Mouse (Mus musculus) limb, embryonic 13.5 days (tissue): ENCODE measurements around the gene Serpini2. TPM values are rescaled to one million over a fixed set of nuclear protein-coding genes. Genes with fewer than 3 reads are reported as not detected.

Source experiments
- ATAC-seq: fragments of 200-750 bp; cut with Nextera tagmentation; 2 replicates; pipeline ENCODE4 v1.8.0; 2017; ENCODE audit warnings: low read depth, moderate number of reproducible peaks, moderate TSS enrichment; ENCODE audit not compliant: low FRiP score
- H3K27ac ChIP-seq: fragments of 300-500 bp; sonication (generic); 2 replicates; pipeline ENCODE4 v1.5.1; 2015; ENCODE audit warnings: inconsistent platforms, mild to moderate bottlenecking, moderate library complexity
- H3K27me3 ChIP-seq: fragments of 300-500 bp; sonication (generic); 2 replicates; pipeline ENCODE4 v1.6.1; 2015; ENCODE audit warnings: mild to moderate bottlenecking, inconsistent platforms
- H3K36me3 ChIP-seq: fragments of 300-500 bp; sonication (generic); 2 replicates; pipeline ENCODE4 v1.6.1; 2015; ENCODE audit warnings: inconsistent platforms, mild to moderate bottlenecking, moderate library complexity
- H3K4me1 ChIP-seq: fragments of 300-500 bp; sonication (generic); 2 replicates; pipeline ENCODE4 v1.6.1; 2015; ENCODE audit warnings: inconsistent platforms
- H3K4me2 ChIP-seq: fragments of 300-500 bp; sonication (generic); replicated peaks from 2 replicates; pipeline ENCODE4 v1.6.1; 2015; ENCODE audit warnings: inconsistent platforms, mild to moderate bottlenecking, moderate library complexity
- H3K4me3 ChIP-seq: fragments of 300-500 bp; sonication (generic); 2 replicates; pipeline ENCODE4 v1.5.1; 2015; ENCODE audit warnings: moderate library complexity, mild to moderate bottlenecking, inconsistent platforms
- H3K9ac ChIP-seq: fragments of 300-500 bp; sonication (generic); 2 replicates; pipeline ENCODE4 v1.6.1; 2015; ENCODE audit warnings: mild to moderate bottlenecking, inconsistent platforms
- H3K9me3 ChIP-seq: fragments of 300-500 bp; sonication (generic); 2 replicates; pipeline ENCODE4 v1.6.1; 2016; ENCODE audit warnings: inconsistent platforms
- WGBS: fragments of 180-500 bp; shearing (Covaris S2); methylation state at CpG from one replicate; pipeline ENCODE4 v1.1.7; 2015; 5-methylcytosine and 5-hydroxymethylcytosine counted together
- polyA plus RNA-seq: library from polyadenylated mRNA; unstranded; fragments of >200 nt; fragmentation: Nextera tagmentation; extraction: Ambion mirVana; gene quantifications from 2 replicates; pipeline ENCODE4 v1.2.1, GENCODE M21; 2015

The Serpini2 gene
- polyA plus RNA-seq, 1 experiment from 2014 or later, result not detected

GRCm38 (mm10) chr3:75259356-75259755, 10.5 kb downstream of the Serpini2 start:
- H3K4me2 ChIP-seq, result no peak overlapping the region
- H3K27ac ChIP-seq, result no peak overlapping the region
- no peaks in the 10 kb centered on the region for H3K9me3 ChIP-seq
- H3K9ac ChIP-seq, result no peak overlapping the region
- H3K4me1 ChIP-seq, result no peaks in the 10 kb centered on the region
- ATAC-seq, result no peak
- no peaks in the 10 kb centered on the region for H3K27me3 ChIP-seq
- H3K36me3 ChIP-seq, result no peaks in the 10 kb centered on the region
- H3K4me3 ChIP-seq, result no peak overlapping the region

DNA sequence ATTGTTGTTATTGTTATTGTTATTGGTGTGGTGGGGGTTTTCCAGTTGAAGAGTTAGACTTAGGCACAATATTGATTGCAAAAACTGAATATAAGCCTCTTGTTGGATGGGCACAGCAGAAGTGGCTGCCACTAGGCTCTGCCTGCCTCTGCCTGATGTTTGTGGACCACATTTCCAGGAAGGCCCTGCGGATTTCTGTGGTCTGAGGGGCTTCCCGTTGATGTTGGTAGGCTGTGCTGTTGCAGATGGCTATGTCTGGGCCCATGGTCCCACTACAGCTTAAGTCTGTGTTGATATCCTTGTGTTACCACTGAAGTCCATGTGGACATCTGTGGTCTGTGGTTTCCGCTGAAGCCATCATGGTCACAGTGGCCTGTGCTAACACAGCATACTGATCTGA, 50.2 kb downstream of the Serpini2 start:
- Histone ChIP-seq H3K9ac (no peak overlapping the region), H3K27me3 (no peaks in the 10 kb centered on the region), H3K36me3 (no peaks in the 10 kb centered on the region), H3K4me1 (no peaks in the 10 kb centered on the region), H3K4me3 (no peak overlapping the region), H3K27ac (no peak overlapping the region), H3K9me3 (no peaks in the 10 kb centered on the region), H3K4me2 (no peak overlapping the region)
- ATAC-seq, result no peak
- 71% methylated on average over 3 of the region's 3 CpGs for WGBS

GRCm38 (mm10) chr3:75219211-75219610, 50.7 kb downstream of the Serpini2 start:
- Histone ChIP-seq H3K4me2 (no peak overlapping the region), H3K9me3 (no peaks in the 10 kb centered on the region), H3K36me3 (no peaks in the 10 kb centered on the region), H3K9ac (no peak overlapping the region), H3K4me3 (no peak overlapping the region), H3K4me1 (no peaks in the 10 kb centered on the region), H3K27me3 (no peaks in the 10 kb centered on the region), H3K27ac (no peak overlapping the region)
- no peak for ATAC-seq
- 0% methylated on average over 1 of the region's 1 CpGs for WGBS

GRCm38 (mm10) chr3:75202808-75203503, 66.9 kb downstream of the Serpini2 start:
- no peak overlapping the region for H3K4me2 ChIP-seq
- H3K36me3 ChIP-seq, result no peaks in the 10 kb centered on the region
- WGBS, result 38% methylated on average over 12 of the region's 12 CpGs
- peak; percentile 48; the same call in 1 of the 2 replicates for ATAC-seq
- no peak overlapping the region for H3K27ac ChIP-seq
- no peak overlapping the region for H3K4me3 ChIP-seq
- H3K4me1 ChIP-seq, result no peaks in the 10 kb centered on the region
- H3K9ac ChIP-seq, result no peak overlapping the region
- no peaks in the 10 kb centered on the region for H3K9me3 ChIP-seq
- H3K27me3 ChIP-seq, result no peaks in the 10 kb centered on the region

Other genes with a start within 250 kb of the Serpini2 start
- gene Zbbx, start 105.0 kb downstream of the Serpini2 start, polyA plus RNA-seq, result not detected in 2 replicates
- gene Wdr49, start 212.1 kb upstream of the Serpini2 start, polyA plus RNA-seq, result not detected in 2 replicates